Mouse (Mus musculus) midbrain, postnatal 0 days (tissue): ENCODE measurements at regions not wholly inside any gene's neighbourhood (a gene's known extent, or its start where the extent isn't known, plus 50 kb on each side); places are given as distances from the start of the nearest gene placed in this dataset.

Experiments used
- ATAC-seq: fragments of 200-750 bp; cut with Nextera tagmentation; 2 replicates; pipeline ENCODE4 v1.8.0; 2017; ENCODE audit warnings: moderate number of reproducible peaks, mild to moderate bottlenecking, moderate TSS enrichment, moderate library complexity; ENCODE audit not compliant: low FRiP score
- DNase-seq: peaks from one replicate; pipeline ENCODE4 v3.0.0-alpha.2; 2015; ENCODE audit warnings: low spot score
- H3K27ac ChIP-seq: fragments of 300-500 bp; sonication (generic); 2 replicates; pipeline ENCODE4 v1.5.1; 2014; ENCODE audit warnings: low read depth, mild to moderate bottlenecking, low read length, mixed read lengths
- H3K27me3 ChIP-seq: fragments of 300-500 bp; sonication (generic); 2 replicates; pipeline ENCODE4 v1.6.1; 2014; ENCODE audit warnings: low read length, control low read depth, mixed read lengths; ENCODE audit not compliant: insufficient read depth
- H3K36me3 ChIP-seq: fragments of 300-500 bp; sonication (generic); 2 replicates; pipeline ENCODE4 v1.6.1; 2014; ENCODE audit warnings: low read length, control low read depth, mixed read lengths; ENCODE audit not compliant: insufficient read depth
- H3K4me1 ChIP-seq: fragments of 300-500 bp; sonication (generic); 2 replicates; pipeline ENCODE4 v1.6.1; 2014; ENCODE audit warnings: mild to moderate bottlenecking, control low read depth, antibody characterized with exemption, low read length, mixed read lengths; ENCODE audit not compliant: insufficient read depth
- H3K4me2 ChIP-seq: fragments of 300-500 bp; sonication (generic); 2 replicates; pipeline ENCODE4 v1.6.1; 2014; ENCODE audit warnings: low read depth, mild to moderate bottlenecking, low read length, mixed read lengths; ENCODE audit not compliant: poor library complexity, severe bottlenecking
- H3K4me3 ChIP-seq: fragments of 300-500 bp; sonication (generic); 2 replicates; pipeline ENCODE4 v1.5.1; 2014; ENCODE audit warnings: low read depth, mild to moderate bottlenecking, low read length, moderate library complexity
- H3K9ac ChIP-seq: fragments of 300-500 bp; sonication (generic); replicated peaks from 2 replicates; pipeline ENCODE4 v1.6.1; 2014; ENCODE audit warnings: mild to moderate bottlenecking, low read length, moderate library complexity, mixed read lengths; ENCODE audit not compliant: poor library complexity, severe bottlenecking
- H3K9me3 ChIP-seq: fragments of 300-500 bp; sonication (generic); 2 replicates; pipeline ENCODE4 v1.6.1; 2016; ENCODE audit warnings: low read length, control low read depth
- CTCF ChIP-seq: IDR thresholded peaks from 2 replicates; pipeline ENCODE4 v1.5.1; 2016; ENCODE audit warnings: antibody characterized with exemption, mild to moderate bottlenecking
- WGBS: fragments of 180-500 bp; shearing (Covaris S2); extraction: QIAGEN DNeasy Blood & Tissue Kit; methylation state at CpG from one replicate; pipeline ENCODE4 v1.1.7; 2014; 5-methylcytosine and 5-hydroxymethylcytosine counted together

- Histone ChIP-seq H3K27me3 (no peaks in the 10 kb centered on the region), H3K4me3 (no peak overlapping the region), H3K4me2 (no peak overlapping the region), H3K9me3 (no peaks in the 10 kb centered on the region), H3K36me3 (no peaks in the 10 kb centered on the region), H3K27ac (no peak overlapping the region), H3K4me1 (no peaks in the 10 kb centered on the region), H3K9ac (no peak overlapping the region)
- no peak for ATAC-seq
- no peak for TF ChIP-seq CTCF
- DNase-seq = peak; percentile 50
- whole genome bisulfite sequencing = 59% methylated on average over 2 of the region's 2 CpGs
Measured at GRCm38 (mm10) chr7:83486156-83486750, 98.5 kb upstream of the Tmc3 start.

GRCm38 (mm10) chr7:83489790-83490189 is 94.9 kb upstream of the Tmc3 start:
- TF ChIP-seq CTCF = peak; percentile 74
- no peak for ATAC-seq
- no peak overlapping the region for H3K9ac ChIP-seq
- no peak overlapping the region for H3K4me2 ChIP-seq
- WGBS = 71% methylated on average over 1 of the region's 1 CpGs
- no peak overlapping the region for H3K4me3 ChIP-seq
- no peak overlapping the region for H3K27ac ChIP-seq
- no peaks in the 10 kb centered on the region for H3K36me3 ChIP-seq
- no peaks in the 10 kb centered on the region for H3K4me1 ChIP-seq
- H3K27me3 ChIP-seq = no peaks in the 10 kb centered on the region
- DNase-seq = peak; percentile 63
- no peaks in the 10 kb centered on the region for H3K9me3 ChIP-seq

- 77% methylated on average over 2 of the region's 2 CpGs for WGBS
- Histone ChIP-seq H3K9ac (no peak overlapping the region), H3K4me2 (no peak overlapping the region), H3K27me3 (no peaks in the 10 kb centered on the region), H3K4me3 (no peak overlapping the region), H3K36me3 (no peaks in the 10 kb centered on the region), H3K4me1 (no peaks in the 10 kb centered on the region), H3K27ac (no peak overlapping the region), H3K9me3 (no peaks in the 10 kb centered on the region)
- no peak for ATAC-seq
- no peak for DNase-seq
- no peak for TF ChIP-seq CTCF
Measured at GRCm38 (mm10) chr7:83504996-83505645, 79.6 kb upstream of the Tmc3 start.

GRCm38 (mm10) chr7:83516295-83516694 is 68.4 kb upstream of the Tmc3 start:
- ATAC-seq (no peak), DNase-seq (no peak)
- Histone ChIP-seq H3K4me2 (no peak overlapping the region), H3K36me3 (no peaks in the 10 kb centered on the region), H3K27ac (no peak overlapping the region), H3K9ac (no peak overlapping the region), H3K4me1 (no peaks in the 10 kb centered on the region), H3K27me3 (no peaks in the 10 kb centered on the region), H3K9me3 (no peaks in the 10 kb centered on the region), H3K4me3 (no peak overlapping the region)
- no peak for TF ChIP-seq CTCF
- 80% methylated on average over 4 of the region's 4 CpGs for WGBS

GRCm38 (mm10) chr7:83521511-83521910 is 63.2 kb upstream of the Tmc3 start:
- Histone ChIP-seq H3K27ac (no peak overlapping the region), H3K4me1 (no peaks in the 10 kb centered on the region), H3K9me3 (no peaks in the 10 kb centered on the region), H3K4me3 (no peak overlapping the region), H3K4me2 (no peak overlapping the region), H3K27me3 (no peaks in the 10 kb centered on the region), H3K36me3 (no peaks in the 10 kb centered on the region), H3K9ac (no peak overlapping the region)
- WGBS = 73% methylated on average over 7 of the region's 7 CpGs
- ATAC-seq = no peak
- no peak for DNase-seq
- no peak for TF ChIP-seq CTCF
